In genomic region chr17:66563551-66563950, GRCm38 (mm10) we compare ENCODE assay signal across 25 mouse cellular contexts. TPM values are rescaled to one million over a fixed set of nuclear protein-coding genes. Genes with fewer than 3 reads are reported as not detected.
DNase-seq lines count a peak whose midpoint lies in the region; ATAC-seq lines count a peak whose summit lies in the region.
"Had no signal": no experiment of that assay in that cellular context is flagged by ENCODE, and none has a peak within 500 bp of the region (broad histone marks: within the 10 kb centered on the region; RNA-seq: fewer than 3 reads in every experiment).

No protein-coding gene starts in this region.

- H3K36me3 ChIP-seq in kidney, embryonic 16.5 days (ENCODE audit: insufficient read depth, low read length): no peaks in the 10 kb centered on the region
- H3K36me3 ChIP-seq in lung, embryonic 16.5 days (ENCODE audit: control insufficient read depth, insufficient read depth, low read length): no peaks in the 10 kb centered on the region
- H3K36me3 ChIP-seq: forebrain, embryonic 10.5 days; heart, embryonic 10.5 days; heart, embryonic 13.5 days; hindbrain, embryonic 12.5 days; hindbrain, embryonic 15.5 days had no signal

- 0 out of 2 replicates have a peak overlapping the region, but pooled peaks have one; percentile 11 for H3K27ac ChIP-seq in kidney, embryonic 16.5 days (ENCODE audit: low read length)
- peak overlapping the region; percentile 51 for H3K27ac ChIP-seq in lung, embryonic 16.5 days (ENCODE audit: low read length)
- H3K27ac ChIP-seq: forebrain, embryonic 10.5 days; forebrain, embryonic 13.5 days; heart, adult 2 months; heart, embryonic 10.5 days; hindbrain, embryonic 12.5 days; hindbrain, embryonic 15.5 days had no signal

- peaks cover 6% of the 10 kb centered on the region; the same call in 1 of the 2 replicates for H3K4me1 ChIP-seq in kidney, embryonic 16.5 days (ENCODE audit: insufficient read depth, low read length)
- no peaks in the 10 kb centered on the region for H3K4me1 ChIP-seq in lung, embryonic 16.5 days (replicated peaks; ENCODE audit: control insufficient read depth, insufficient read depth, low read length)
- H3K4me1 ChIP-seq: forebrain, embryonic 13.5 days; hindbrain, embryonic 12.5 days; hindbrain, embryonic 15.5 days had no signal

- no peak overlapping the region for H3K9ac ChIP-seq in kidney, embryonic 16.5 days (replicated peaks; ENCODE audit: low read length)
- H3K9ac ChIP-seq in lung, embryonic 16.5 days (ENCODE audit: low read length): no peak overlapping the region
- H3K9ac ChIP-seq: forebrain, embryonic 13.5 days; heart, embryonic 13.5 days; hindbrain, embryonic 12.5 days; hindbrain, embryonic 15.5 days had no signal

- H3K4me2 ChIP-seq in kidney, embryonic 16.5 days (replicated peaks; ENCODE audit: low read depth, low read length): no peak overlapping the region
- H3K4me2 ChIP-seq in lung, embryonic 16.5 days (ENCODE audit: low read depth, low read length): no peak overlapping the region
- H3K4me2 ChIP-seq: forebrain, embryonic 13.5 days; heart, embryonic 13.5 days; hindbrain, embryonic 12.5 days; hindbrain, embryonic 15.5 days had no signal

- peak; percentile 91 for ATAC-seq in frontal cortex, adult (ENCODE audit: low TSS enrichment)
- ATAC-seq in kidney, embryonic 16.5 days (ENCODE audit: low FRiP score, low TSS enrichment): no peak
- no peak for ATAC-seq in lung, embryonic 16.5 days (ENCODE audit: low read depth)
- ATAC-seq: activated CD4-positive, CD25-positive, alpha-beta regulatory T cell, adult 4 months; forebrain, embryonic 13.5 days; forebrain, embryonic 16.5 days had no signal

- DNase-seq in frontal cortex, postnatal 25 days (ENCODE audit: low spot score in 2 of 2): no peak
- no peak for DNase-seq in kidney, postnatal 36 days
- no peak for DNase-seq in lung, postnatal 4 days
- DNase-seq: adrenal gland, adult 8-10 months; adrenal gland, postnatal 25 days; cerebellum, adult 18-20 months; cerebellum, adult 9-10 months; cerebellum, postnatal 14 days; gastrocnemius, postnatal 25 days; heart, adult 2 months had no signal

- no peaks in the 10 kb centered on the region for H3K9me3 ChIP-seq in kidney, embryonic 16.5 days (ENCODE audit: low read length)
- H3K9me3 ChIP-seq in lung, embryonic 16.5 days (ENCODE audit: control insufficient read depth, low read length): no peaks in the 10 kb centered on the region; the same call in 1 of the 2 replicates
- H3K9me3 ChIP-seq: forebrain, embryonic 10.5 days; forebrain, embryonic 13.5 days; heart, embryonic 13.5 days; hindbrain, embryonic 12.5 days; hindbrain, embryonic 15.5 days had no signal

- no peak overlapping the region for H3K4me3 ChIP-seq in kidney, embryonic 16.5 days (ENCODE audit: low read length)
- no peak overlapping the region for H3K4me3 ChIP-seq in lung, embryonic 16.5 days (ENCODE audit: low read length)
- H3K4me3 ChIP-seq: forebrain, embryonic 10.5 days; forebrain, embryonic 13.5 days; heart, adult 2 months; heart, embryonic 10.5 days; heart, embryonic 13.5 days; hindbrain, embryonic 12.5 days; hindbrain, embryonic 15.5 days had no signal

- WGBS in kidney, embryonic 16.5 days: 51% methylated on average over 1 of the region's 1 CpGs
- WGBS in lung, embryonic 16.5 days: 41% methylated on average over 1 of the region's 1 CpGs

- H3K27me3 ChIP-seq in kidney, embryonic 16.5 days (ENCODE audit: insufficient read depth, low read length): no peaks in the 10 kb centered on the region
- no peaks in the 10 kb centered on the region for H3K27me3 ChIP-seq in lung, embryonic 16.5 days (ENCODE audit: control insufficient read depth, insufficient read depth, low read depth, low read length)
- H3K27me3 ChIP-seq: forebrain, embryonic 13.5 days; heart, embryonic 13.5 days; hindbrain, embryonic 12.5 days; hindbrain, embryonic 15.5 days had no signal

RNA-seq across cellular contexts. Expression of gene Themis3, which starts 30.9 kb away (rescaled TPM):
- 0.10 and 0.18 TPM in 2 replicates for polyA plus RNA-seq in kidney, embryonic 16.5 days (2015; fragmentation: Nextera tagmentation; extraction: Ambion mirVana)
- 0.21 and 0.65 TPM in 2 replicates for polyA plus RNA-seq in lung, embryonic 16.5 days (2015; fragmentation: Nextera tagmentation; extraction: Ambion mirVana)
- polyA plus RNA-seq: activated CD4-positive, CD25-positive, alpha-beta regulatory T cell, adult 4 months; embryonic facial prominence, embryonic 11.5 days; embryonic facial prominence, embryonic 14.5 days; forebrain, embryonic 13.5 days; forebrain, embryonic 16.5 days; frontal cortex, adult 2 months; gonadal fat pad, adult 2 months; heart, adult 2 months; heart, embryonic 10.5 days; heart, embryonic 13.5 days; hindbrain, embryonic 12.5 days had no signal

RNA-seq across cellular contexts. Expression of gene Rab12, which starts 44.0 kb away (rescaled TPM):
- 15.7 and 35.9 TPM in 2 replicates for polyA plus RNA-seq in kidney, embryonic 16.5 days (2015; fragmentation: Nextera tagmentation; extraction: Ambion mirVana)
- 20.0 and 27.8 TPM in 2 replicates for polyA plus RNA-seq in lung, embryonic 16.5 days (2015; fragmentation: Nextera tagmentation; extraction: Ambion mirVana)
